Mouse (Mus musculus): ENCODE measurements around the gene Scn3b.

DNA sequence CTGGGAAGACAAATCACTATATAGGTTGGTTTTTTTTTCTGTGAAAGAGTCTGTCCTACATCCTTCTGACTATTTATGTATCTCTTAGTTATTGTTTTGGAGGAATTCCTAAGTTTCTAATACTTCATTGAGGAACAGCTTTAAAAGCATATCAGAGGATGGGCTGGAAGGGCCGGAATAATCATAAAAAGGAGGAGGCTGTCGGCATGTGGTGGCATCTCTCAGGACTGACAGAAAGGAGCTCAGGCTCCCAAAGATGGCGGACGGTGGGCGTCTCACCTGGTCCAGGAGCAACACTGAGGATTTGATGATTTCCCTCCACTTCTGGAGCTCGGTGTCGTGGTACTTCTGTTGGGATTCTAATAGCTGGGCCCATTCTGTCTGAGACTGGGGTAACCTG, 30.3 kb downstream of the Scn3b start:
- TF ChIP-seq CTCF (IDR thresholded peaks at IDR 0.05; ENCODE audit: low read depth, low read length) (no peak), POLR2A (IDR thresholded peaks at IDR 0.05; ENCODE audit: borderline replicate concordance, low read depth, low read length) (no peak)
